Mouse (Mus musculus) monocyte, adult 2 months (primary cell): ENCODE results near the gene Wiz.

ENCODE experiments used
- DNase-seq, 2 experiments: peaks; one replicate each; pipeline ENCODE4 v3.0.0; 2022; ENCODE audit warnings: low spot score in 2 of 2, low read depth in 1 of 2

The Wiz gene

DNA sequence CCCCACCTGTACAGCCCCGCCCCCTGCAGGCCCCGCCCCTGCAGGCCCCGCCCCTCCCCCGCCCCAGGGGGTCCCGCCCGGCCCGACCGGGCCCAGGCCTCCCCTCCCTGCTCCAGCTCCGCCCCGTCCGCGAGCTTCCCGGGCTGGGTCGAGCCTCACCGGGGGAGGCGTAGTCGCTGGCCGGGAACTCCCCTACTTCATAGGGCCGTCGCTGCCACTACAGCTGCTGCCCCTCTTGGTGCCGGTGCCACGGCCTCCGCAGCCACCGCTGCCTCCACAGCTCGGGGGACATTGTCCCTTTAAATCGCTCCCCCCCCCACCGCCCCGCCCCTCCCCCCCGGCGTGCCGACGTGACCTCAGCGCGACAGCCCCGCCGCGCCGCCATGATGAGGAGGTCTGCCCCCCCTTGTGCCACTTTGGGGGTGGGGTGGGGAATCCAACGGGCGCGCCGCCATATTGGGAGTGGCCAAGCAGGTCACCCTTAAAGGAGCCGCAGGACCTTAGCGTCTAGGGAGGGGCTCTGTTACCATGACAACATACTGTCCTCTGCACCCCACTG, at the start of gene Wiz:
Gene Wiz, minus strand, starts transcription at position 339 of the 559 bp plus-strand sequence.
- peak; percentile 72 to 79 for DNase-seq

- DNase-seq, result no peak
Measured at GRCm38 (mm10) chr17:32437106-32437505, 47.9 kb upstream of the Wiz start.

DNA sequence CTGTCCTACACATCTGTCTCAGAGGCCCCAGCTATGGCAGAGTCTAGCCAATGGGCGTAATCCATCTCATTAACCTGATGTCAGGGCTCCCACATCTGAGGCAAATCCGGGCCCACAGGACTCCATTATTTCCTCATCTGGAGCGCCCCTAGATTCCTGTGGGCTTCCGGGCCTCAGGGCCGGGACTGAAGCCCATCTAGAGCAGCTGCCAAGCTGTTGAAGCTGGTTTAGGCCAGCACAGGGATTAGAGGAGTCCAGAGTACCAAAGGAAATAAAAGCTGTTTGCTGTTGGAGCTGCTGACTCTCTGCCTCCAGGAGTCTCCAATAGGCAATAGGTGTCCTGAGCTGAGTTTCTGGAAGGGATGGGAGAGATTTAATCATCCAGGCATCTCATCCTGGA, 45.9 kb upstream of the Wiz start:
- no peak for DNase-seq

GRCm38 (mm10) chr17:32434324-32434723, 45.1 kb upstream of the Wiz start:
- DNase-seq, result no peak

GRCm38 (mm10) chr17:32431972-32432371, 42.7 kb upstream of the Wiz start:
- DNase-seq, result no peak

GRCm38 (mm10) chr17:32426610-32427009, 37.4 kb upstream of the Wiz start:
- DNase-seq, result no peak

GRCm38 (mm10) chr17:32424034-32424433, 34.8 kb upstream of the Wiz start, which contains the start of gene Pglyrp2:
TSS of gene Pglyrp2 (minus strand) at chr17:32424167.
- no peak for DNase-seq

GRCm38 (mm10) chr17:32420781-32421180, 31.5 kb upstream of the Wiz start:
- no peak for DNase-seq

DNA sequence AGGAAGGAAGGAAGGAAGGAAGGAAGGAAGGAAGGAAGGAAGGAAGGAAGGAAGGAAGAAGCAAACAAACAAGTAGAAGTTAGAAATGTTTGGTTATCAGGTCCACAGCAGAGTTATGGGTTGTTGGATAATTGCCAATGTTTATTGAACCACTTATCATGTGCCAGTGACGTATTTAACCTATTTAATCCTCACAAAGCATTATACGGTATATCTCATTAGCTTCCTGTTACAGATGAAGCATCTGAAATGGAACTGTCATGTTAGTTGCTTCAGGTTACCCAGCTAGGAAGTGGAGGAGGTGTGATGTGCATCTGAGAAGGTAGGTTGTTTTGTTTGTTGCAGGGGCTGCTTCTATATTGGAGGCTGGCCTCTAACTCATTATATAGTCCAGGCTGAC, 30.8 kb upstream of the Wiz start:
- no peak for DNase-seq

DNA sequence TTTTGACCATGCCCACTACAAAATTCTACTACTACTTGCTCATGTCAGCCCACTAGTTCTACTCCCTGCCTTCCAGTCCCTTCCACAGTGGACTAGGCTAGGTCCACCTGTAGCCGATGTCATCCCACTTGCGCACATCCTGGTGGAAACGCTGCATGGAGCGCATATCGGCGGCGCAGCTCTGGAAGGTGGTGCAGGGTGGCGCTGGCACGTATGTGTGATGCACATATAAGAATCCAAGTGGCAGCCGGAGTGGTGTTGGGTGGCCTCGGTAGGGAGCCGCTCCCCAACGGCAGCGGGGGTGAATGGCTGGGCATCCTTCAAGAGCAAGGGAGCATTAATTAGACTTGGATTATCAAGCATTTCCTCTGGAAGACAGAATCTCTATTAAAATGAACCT, 27.5 kb upstream of the Wiz start:
- DNase-seq, result no peak

- DNase-seq, result no peak
Measured at GRCm38 (mm10) chr17:32415417-32416020, 26.3 kb upstream of the Wiz start.

- DNase-seq, result no peak
Measured at GRCm38 (mm10) chr17:32411898-32412297, 22.7 kb upstream of the Wiz start.

GRCm38 (mm10) chr17:32403417-32403816, 14.2 kb upstream of the Wiz start, which contains the start of gene Rasal3:
TSS of gene Rasal3 (minus strand) at chr17:32403583.
- no peak for DNase-seq

GRCm38 (mm10) chr17:32402779-32403157, 13.5 kb upstream of the Wiz start:
- DNase-seq, result no peak

DNA sequence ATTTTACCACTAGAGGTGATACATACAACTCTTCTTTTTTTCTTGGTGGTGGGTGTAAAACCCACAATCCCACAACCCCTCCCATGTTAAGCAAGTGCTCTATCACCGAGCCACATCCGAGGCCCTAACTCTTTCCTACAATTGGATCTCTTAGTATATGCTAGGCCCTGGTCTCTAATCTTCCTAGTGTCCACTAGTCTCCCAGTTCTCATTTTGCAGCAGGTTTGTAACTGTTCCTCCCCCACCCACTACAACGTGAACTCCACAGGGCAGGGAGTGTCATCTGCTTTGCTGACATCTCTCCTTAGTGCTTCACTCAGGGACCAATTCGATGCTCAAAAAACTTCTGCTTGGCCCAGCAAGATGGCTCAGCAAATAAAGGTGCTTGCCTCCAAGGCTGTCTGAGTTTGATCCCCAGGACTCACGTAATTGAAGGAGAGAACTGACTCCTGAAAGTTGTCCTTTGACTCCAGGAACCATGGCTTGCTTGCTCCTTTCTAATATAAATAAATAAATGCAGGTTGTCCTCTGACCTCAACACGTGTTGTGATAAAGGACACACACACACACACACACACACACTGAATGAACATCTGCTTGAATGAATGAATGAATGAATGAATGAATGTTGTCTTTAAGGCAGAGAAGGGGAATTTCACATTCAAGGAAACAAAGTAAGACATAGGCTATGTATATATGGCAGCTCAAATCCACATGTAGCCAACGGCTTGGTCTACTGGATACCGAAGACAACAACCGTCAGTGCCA, 13.0 kb upstream of the Wiz start:
- DNase-seq, result no peak

- DNase-seq, result no peak
Measured at GRCm38 (mm10) chr17:32396266-32396665, 7.0 kb upstream of the Wiz start.

GRCm38 (mm10) chr17:32393944-32394343, 4.7 kb upstream of the Wiz start:
- no peak for DNase-seq

- DNase-seq, result no peak
Measured at GRCm38 (mm10) chr17:32388370-32389100, 704 bp downstream of the Wiz start.

DNA sequence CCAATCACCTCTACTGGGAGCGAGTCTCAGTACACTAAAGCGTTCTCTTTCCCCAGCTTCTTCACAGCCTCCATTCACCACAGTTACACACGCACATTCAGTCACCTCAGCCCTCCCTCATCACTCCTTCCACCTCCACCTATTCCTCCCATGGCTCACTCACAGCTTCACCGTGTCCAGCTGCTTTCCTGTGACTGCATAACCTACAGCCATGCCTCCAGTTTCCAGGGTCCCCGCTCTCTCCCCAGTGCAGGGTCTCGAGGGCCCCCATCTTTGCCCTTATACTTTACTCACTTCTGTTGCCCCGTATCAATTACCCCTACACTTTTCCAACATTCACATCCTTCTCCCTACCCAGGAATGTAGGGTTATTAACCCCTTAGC, 1.3 kb downstream of the Wiz start:
- DNase-seq, result no peak

GRCm38 (mm10) chr17:32386659-32387432, 2.4 kb downstream of the Wiz start:
- DNase-seq, result no peak

DNA sequence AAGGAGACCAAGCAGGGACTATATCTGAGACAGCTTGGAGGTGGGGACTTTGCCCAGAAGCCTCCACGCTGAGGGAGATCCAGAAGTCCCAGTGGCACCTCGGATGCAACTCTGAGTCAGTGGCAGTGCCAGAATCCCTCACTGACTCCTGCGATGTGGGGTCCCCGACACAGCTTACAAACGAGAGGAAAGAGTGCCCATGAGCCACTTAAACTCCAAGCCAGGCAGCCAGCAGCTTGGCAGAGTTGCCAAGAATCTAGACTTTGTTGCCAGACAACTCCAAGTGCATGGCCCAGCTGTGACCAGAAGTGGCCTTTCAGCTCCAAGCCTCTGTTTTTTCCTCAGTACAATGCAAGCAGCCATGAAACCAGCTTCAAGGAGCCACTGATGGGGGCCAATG, 5.6 kb downstream of the Wiz start:
- DNase-seq, result no peak
